Mouse (Mus musculus) CH12.LX (cell line): Measurements from ENCODE around the gene Rassf8.

Experiments used
- BHLHE40 ChIP-seq: IDR thresholded peaks from 2 replicates; pipeline ENCODE4 v1.6.1; 2011; ENCODE audit warnings: mild to moderate bottlenecking, low read depth, low read length, improper control_type of control experiment
- CHD1 ChIP-seq: IDR thresholded peaks from 2 replicates; pipeline ENCODE4 v1.6.1; 2012; ENCODE audit warnings: low read depth, low read length, improper control_type of control experiment, inconsistent platforms
- CTCF ChIP-seq, 2 experiments: IDR thresholded peaks in 1 of 2; conservative IDR thresholded peaks in 1 of 2; 2 replicates each; pipeline ENCODE4 v1.5.1; 2011 to 2012; ENCODE audit warnings: low read depth in 2 of 2, low read length in 2 of 2, improper control_type of control experiment in 1 of 2, inconsistent platforms in 1 of 2, mild to moderate bottlenecking in 1 of 2, moderate library complexity in 1 of 2
- HCFC1 ChIP-seq: IDR thresholded peaks from 2 replicates; pipeline ENCODE4 v1.6.1; 2012; ENCODE audit warnings: low read depth, mild to moderate bottlenecking, inconsistent platforms, low read length, improper control_type of control experiment
- IRF4 ChIP-seq: IDR thresholded peaks from 2 replicates; pipeline ENCODE4 v1.6.1; 2014; ENCODE audit warnings: low read depth, mild to moderate bottlenecking, inconsistent platforms, low read length, improper control_type of control experiment
- KAT2A ChIP-seq: IDR thresholded peaks from 2 replicates; pipeline ENCODE4 v1.6.1; 2012; ENCODE audit warnings: low read length, improper control_type of control experiment, inconsistent platforms; ENCODE audit not compliant: insufficient replicate concordance
- MAZ ChIP-seq: IDR thresholded peaks from 2 replicates; pipeline ENCODE4 v1.6.1; 2012; ENCODE audit warnings: low read depth, mild to moderate bottlenecking, inconsistent platforms, low read length, improper control_type of control experiment, moderate library complexity
- RAD21 ChIP-seq: IDR thresholded peaks from 2 replicates; pipeline ENCODE4 v1.6.1; 2011; ENCODE audit warnings: low read depth, mild to moderate bottlenecking, low read length, improper control_type of control experiment, moderate library complexity
- RCOR1 ChIP-seq: conservative IDR thresholded peaks from 2 replicates; pipeline ENCODE4 v1.6.1; 2012; ENCODE audit warnings: low read depth, mild to moderate bottlenecking, inconsistent platforms, low read length, improper control_type of control experiment
- SIN3A ChIP-seq: IDR thresholded peaks from 2 replicates; pipeline ENCODE4 v1.6.1; 2012; ENCODE audit warnings: low read length, improper control_type of control experiment, inconsistent platforms
- SMC3 ChIP-seq: IDR thresholded peaks from 2 replicates; pipeline ENCODE4 v1.6.1; 2011; ENCODE audit warnings: low read depth, low read length, improper control_type of control experiment
- TCF12 ChIP-seq: IDR thresholded peaks from 2 replicates; pipeline ENCODE4 v1.6.1; 2014; ENCODE audit warnings: low read depth, mild to moderate bottlenecking, inconsistent platforms, low read length, improper control_type of control experiment
- USF1 ChIP-seq: IDR thresholded peaks from 2 replicates; pipeline ENCODE4 v1.6.1; 2014; ENCODE audit warnings: low read depth, mild to moderate bottlenecking, inconsistent platforms, low read length, improper control_type of control experiment

DNA sequence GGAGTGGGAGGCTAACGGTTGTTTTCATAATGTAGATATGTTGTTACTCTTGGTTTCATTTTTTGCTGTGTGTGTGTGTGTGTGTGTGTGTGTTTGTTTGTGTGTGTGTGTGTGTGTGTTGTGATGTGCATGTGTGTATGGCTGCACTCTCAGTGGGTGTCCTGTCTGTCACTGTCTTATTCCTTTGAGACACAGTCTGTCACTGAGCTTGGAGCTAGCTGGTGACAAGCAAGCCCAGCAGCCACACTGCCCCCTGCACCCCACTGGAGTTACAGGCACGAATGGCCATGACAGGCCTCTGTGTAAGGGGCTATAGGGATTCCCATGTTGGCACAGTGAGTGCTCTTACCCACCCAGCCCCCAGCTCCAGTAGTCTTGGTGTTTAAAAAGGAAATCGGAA, 51.1 kb downstream of the Rassf8 start:
- TF ChIP-seq CTCF (conservative IDR thresholded peaks at IDR 0.05 in 1 of 2, IDR thresholded peaks at IDR 0.05 in 1 of 2; ENCODE audit: low read depth in 2 of 2, low read length in 2 of 2) (no peak), MAZ (no peak), USF1 (no peak), SIN3A (no peak), SMC3 (no peak), IRF4 (no peak), RCOR1 (no peak), KAT2A (no peak), RAD21 (no peak), CHD1 (no peak), BHLHE40 (no peak), HCFC1 (no peak), TCF12 (no peak)
